Mouse (Mus musculus) bone marrow macrophage, adult 2 months (primary cell): Measurements from ENCODE around the gene Mkks.

ENCODE experiments used
- CTCF ChIP-seq: IDR thresholded peaks from 2 replicates; pipeline ENCODE4 v1.5.1; 2012; ENCODE audit warnings: low read depth, mild to moderate bottlenecking, low read length, moderate library complexity
- POLR2A ChIP-seq: IDR thresholded peaks from 2 replicates; pipeline ENCODE4 v1.6.1; 2012; ENCODE audit warnings: mild to moderate bottlenecking, low read depth, low read length, borderline replicate concordance

- TF ChIP-seq CTCF (no peak), POLR2A (no peak)
Observed at GRCm38 (mm10) chr2:136886846-136887245, 4.3 kb downstream of the Mkks start.
